ENCODE assay signal across 24 mouse cellular contexts in the genomic region with DNA sequence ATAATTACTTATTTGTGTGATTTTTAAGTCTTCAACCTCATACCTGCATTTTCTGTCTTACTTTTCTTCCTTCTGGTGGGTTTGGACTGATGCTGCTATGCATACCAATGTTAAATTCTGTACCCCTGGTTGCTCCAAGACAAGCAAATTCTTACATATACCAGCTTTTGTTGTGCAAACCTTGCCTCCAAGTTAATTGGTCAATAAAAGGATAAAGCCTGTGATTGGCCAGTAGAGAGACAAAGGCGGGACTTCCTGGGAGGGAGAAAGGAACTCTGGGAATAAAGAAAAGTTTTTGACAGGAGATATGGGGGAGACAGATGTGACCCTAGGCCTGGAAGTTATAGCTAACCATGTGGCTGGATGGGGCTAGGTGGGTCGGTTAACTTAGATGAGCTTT.
"Had no signal": no experiment of that assay in that cellular context is flagged by ENCODE, and none has a peak within 500 bp of the region (broad histone marks: within the 10 kb centered on the region; RNA-seq: fewer than 3 reads in every experiment).

No protein-coding gene starts in this region.

- H3K4me3 ChIP-seq: heart, adult 2 months; heart, embryonic 13.5 days; heart, embryonic 15.5 days; hindbrain, embryonic 13.5 days; hindbrain, embryonic 15.5 days; layer of hippocampus, adult 2 months; left cerebral cortex, adult 2 months; limb, embryonic 10.5 days; limb, embryonic 12.5 days had no signal

- H3K9ac ChIP-seq: heart, embryonic 13.5 days; heart, embryonic 15.5 days; hindbrain, embryonic 13.5 days; hindbrain, embryonic 15.5 days; limb, embryonic 12.5 days had no signal

- H3K4me2 ChIP-seq: heart, embryonic 11.5 days; heart, embryonic 13.5 days; heart, embryonic 15.5 days; hindbrain, embryonic 13.5 days; hindbrain, embryonic 15.5 days; limb, embryonic 12.5 days; liver, embryonic 11.5 days had no signal

- DNase-seq: gastrocnemius, postnatal 14 days; gastrocnemius, postnatal 36 days; heart, adult 11 months; heart, adult 2 months; heart, postnatal 14 days; heart, postnatal 36 days; kidney, adult 11 months; kidney, adult 2 months; kidney, postnatal 10 days; kidney, postnatal 25 days; kidney, postnatal 4 days; liver had no signal

- H3K27me3 ChIP-seq: heart, embryonic 13.5 days; heart, embryonic 15.5 days; hindbrain, embryonic 13.5 days; hindbrain, embryonic 15.5 days; limb, embryonic 12.5 days had no signal

- H3K9me3 ChIP-seq: heart, embryonic 13.5 days; heart, embryonic 15.5 days; hindbrain, embryonic 13.5 days; hindbrain, embryonic 15.5 days; limb, embryonic 10.5 days; limb, embryonic 12.5 days had no signal

- ATAC-seq: hindbrain, postnatal 0 days; intestine, embryonic 16.5 days had no signal

- H3K4me1 ChIP-seq: heart, embryonic 13.5 days; heart, embryonic 15.5 days; hindbrain, embryonic 13.5 days; hindbrain, embryonic 15.5 days; limb, embryonic 10.5 days; limb, embryonic 12.5 days had no signal

- H3K27ac ChIP-seq: heart, adult 2 months; heart, embryonic 13.5 days; heart, embryonic 15.5 days; hindbrain, embryonic 13.5 days; hindbrain, embryonic 15.5 days; hindbrain, postnatal 0 days; layer of hippocampus, adult 2 months; left cerebral cortex, adult 2 months; limb, embryonic 10.5 days; limb, embryonic 12.5 days had no signal
